Mouse (Mus musculus) liver, adult 2 months (tissue): Measurements from ENCODE around the gene Tuba4a. TPM values are rescaled to one million over a fixed set of nuclear protein-coding genes. Genes with fewer than 3 reads are reported as not detected.

Source experiments
- DNase-seq: peaks from one replicate; pipeline ENCODE4 v3.0.0-alpha.2; 2011; ENCODE audit warnings: low read depth, low spot score; ENCODE audit errors: extremely low read depth
- H3K27ac ChIP-seq: fragments of 200-500 bp; replicated peaks from 2 replicates; pipeline ENCODE4 v1.5.1; 2012; ENCODE audit warnings: low read depth, mild to moderate bottlenecking, control low read depth, inconsistent platforms, low read length; ENCODE audit not compliant: insufficient read depth
- H3K27me3 ChIP-seq: fragments of 200-500 bp; 2 replicates; pipeline ENCODE4 v1.6.1; 2012; ENCODE audit warnings: mild to moderate bottlenecking, moderate library complexity, low read length, inconsistent platforms; ENCODE audit not compliant: control insufficient read depth, insufficient read depth
- H3K36me3 ChIP-seq: fragments of 200-500 bp; 2 replicates; pipeline ENCODE4 v1.6.1; 2012; ENCODE audit warnings: low read length, inconsistent platforms; ENCODE audit not compliant: control insufficient read depth, insufficient read depth
- H3K4me1 ChIP-seq: fragments of 200-500 bp; 2 replicates; pipeline ENCODE4 v1.6.1; 2011; ENCODE audit warnings: low read length; ENCODE audit not compliant: control insufficient read depth, insufficient read depth
- H3K4me3 ChIP-seq: fragments of 200-500 bp; 2 replicates; pipeline ENCODE4 v1.5.1; 2011; ENCODE audit warnings: low read depth, mild to moderate bottlenecking, control low read depth, low read length, moderate library complexity; ENCODE audit not compliant: insufficient read depth
- H3K79me2 ChIP-seq: fragments of 200-500 bp; 2 replicates; pipeline ENCODE4 v1.6.1; 2012; ENCODE audit warnings: inconsistent platforms, mild to moderate bottlenecking, low read length, moderate library complexity; ENCODE audit not compliant: control insufficient read depth, insufficient read depth
- H3K9ac ChIP-seq: fragments of 200-500 bp; 2 replicates; pipeline ENCODE4 v1.6.1; 2012; ENCODE audit warnings: low read depth, mild to moderate bottlenecking, control low read depth, inconsistent platforms, low read length
- CTCF ChIP-seq: fragments of 200-500 bp; IDR thresholded peaks from 2 replicates; pipeline ENCODE4 v1.5.1; 2011; ENCODE audit warnings: low read depth, low read length, control low read depth
- POLR2A ChIP-seq: fragments of 200-500 bp; IDR thresholded peaks from 2 replicates; pipeline ENCODE4 v1.6.1; 2011; ENCODE audit warnings: low read length, control low read depth; ENCODE audit not compliant: insufficient read depth; ENCODE audit errors: extremely low read depth
- WGBS: fragments of 180-500 bp; shearing (Covaris S2); methylation state at CpG from one replicate; pipeline ENCODE4 v1.1.7; 2018; 5-methylcytosine and 5-hydroxymethylcytosine counted together
- polyA plus RNA-seq: library from polyadenylated mRNA; depleted of rRNA; stranded (reverse); fragments of >200 nt; gene quantifications from 2 replicates; pipeline ENCODE4 v1.2.3, GENCODE M21; 2012
- total RNA-seq: library from RNA; depleted of rRNA; stranded (reverse); fragments of >200 nt; gene quantifications from 2 replicates; pipeline ENCODE4 v1.2.3, GENCODE M21; 2014

The Tuba4a gene
- total and polyA plus RNA-seq, 2 experiments = 80.9 to 242 TPM

DNA sequence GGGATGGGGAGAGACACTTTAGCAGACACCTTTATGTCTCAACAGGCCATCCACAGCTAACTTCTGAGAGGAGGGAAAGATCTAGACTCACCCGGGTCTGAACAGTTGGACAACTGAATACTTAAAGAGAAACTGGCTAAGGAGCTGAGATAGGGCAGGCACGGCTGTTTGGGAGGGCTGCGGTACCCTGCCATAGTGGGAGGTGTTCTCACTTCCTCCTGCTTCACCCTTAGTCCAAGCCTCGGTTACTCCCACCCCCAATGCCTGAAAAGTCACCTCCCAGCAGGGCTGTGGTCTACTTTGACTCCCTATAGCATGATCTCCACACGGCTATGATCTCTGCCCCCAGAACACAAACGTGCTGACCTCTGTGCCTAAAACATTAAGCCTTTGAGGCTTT lies 3.9 kb upstream of the Tuba4a start:
- Histone ChIP-seq H3K4me3 (no peak overlapping the region), H3K27me3 (no peaks in the 10 kb centered on the region), H3K27ac (no peak overlapping the region), H3K4me1 (peaks cover 7% of the 10 kb centered on the region), H3K79me2 (peaks cover 4% of the 10 kb centered on the region; the same call in 1 of the 2 replicates), H3K36me3 (no peaks in the 10 kb centered on the region), H3K9ac (no peak overlapping the region)
- TF ChIP-seq POLR2A (no peak), CTCF (no peak)
- DNase-seq = no peak
- WGBS = 66% methylated on average over 6 of the region's 6 CpGs

DNA sequence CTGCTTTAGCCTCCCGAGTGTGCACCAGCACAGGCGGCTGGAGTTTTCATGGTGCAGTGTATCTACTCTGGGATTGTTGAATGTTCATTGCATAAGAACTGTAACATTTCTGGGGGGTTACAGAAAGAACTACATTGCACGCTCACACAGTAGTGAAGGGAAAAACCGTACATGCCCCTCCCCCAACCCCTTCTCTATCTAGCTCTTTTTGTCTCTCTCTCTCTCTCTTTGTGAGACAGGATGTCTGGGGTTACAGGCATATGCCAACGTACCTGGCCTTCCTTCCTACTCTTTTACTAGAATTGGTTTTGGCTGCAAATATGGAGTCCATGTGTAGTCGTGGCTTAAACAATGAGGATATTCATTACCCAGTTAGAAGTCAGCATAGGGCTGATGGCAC lies 3.3 kb upstream of the Tuba4a start:
- no peaks in the 10 kb centered on the region for H3K27me3 ChIP-seq
- no peak overlapping the region for H3K9ac ChIP-seq
- 79% methylated on average over 6 of the region's 6 CpGs for WGBS
- no peak overlapping the region for H3K4me3 ChIP-seq
- H3K4me1 ChIP-seq = peaks cover 7% of the 10 kb centered on the region
- no peak overlapping the region for H3K27ac ChIP-seq
- peaks cover 6% of the 10 kb centered on the region; the same call in 1 of the 2 replicates for H3K79me2 ChIP-seq
- DNase-seq = no peak
- TF ChIP-seq CTCF = no peak
- no peak for TF ChIP-seq POLR2A
- no peaks in the 10 kb centered on the region for H3K36me3 ChIP-seq

DNA sequence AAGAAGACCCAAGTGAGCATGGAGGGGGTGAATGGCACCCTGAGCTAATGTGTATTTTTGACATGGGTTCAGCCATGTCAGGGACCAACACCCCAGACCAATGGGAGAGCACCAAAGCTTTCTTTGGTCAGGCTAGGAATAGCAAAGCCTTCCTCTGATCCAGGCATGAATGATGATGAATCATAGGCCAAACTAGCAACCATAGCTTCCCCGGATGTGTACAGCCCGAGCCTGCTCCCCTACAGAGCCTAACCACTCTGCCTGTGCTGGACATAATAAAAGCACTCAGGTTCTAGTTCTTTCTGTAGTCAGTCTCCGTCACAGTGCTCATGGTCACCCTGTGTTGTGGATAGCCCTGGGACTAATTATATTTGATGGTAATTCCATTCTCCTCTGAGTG lies 1.9 kb upstream of the Tuba4a start:
- WGBS = 91% methylated on average over 3 of the region's 3 CpGs
- Histone ChIP-seq H3K27ac (no peak overlapping the region), H3K27me3 (no peaks in the 10 kb centered on the region), H3K79me2 (peaks cover 6% of the 10 kb centered on the region; the same call in 1 of the 2 replicates), H3K4me1 (peaks cover 15% of the 10 kb centered on the region), H3K4me3 (no peak overlapping the region), H3K36me3 (no peaks in the 10 kb centered on the region), H3K9ac (no peak overlapping the region)
- TF ChIP-seq CTCF (no peak), POLR2A (no peak)
- no peak for DNase-seq

DNA sequence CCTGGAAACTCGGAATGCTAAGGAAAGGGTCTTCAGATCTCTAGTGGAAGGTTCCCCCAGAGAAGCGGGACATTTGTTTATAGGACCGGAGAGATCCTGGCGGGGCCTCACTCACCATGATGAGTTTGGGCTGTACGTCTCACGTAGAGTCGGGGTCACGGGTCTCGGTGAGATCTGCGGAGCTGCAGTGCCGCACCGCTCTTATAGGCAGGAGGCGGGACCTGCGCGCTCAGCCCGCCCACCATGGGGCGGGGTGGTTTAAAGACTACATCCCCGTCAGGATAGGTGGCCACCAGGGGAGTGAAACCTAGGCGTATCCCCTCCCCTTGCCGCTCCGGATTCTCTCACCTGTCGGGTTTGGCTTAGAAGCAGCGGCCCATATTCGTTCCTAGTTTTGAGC lies 587 bp downstream of the Tuba4a start:
- Histone ChIP-seq H3K9ac (peak overlapping the region; percentile 93), H3K4me3 (peak overlapping the region; percentile 90), H3K27me3 (no peaks in the 10 kb centered on the region), H3K79me2 (peaks cover 6% of the 10 kb centered on the region; the same call in 1 of the 2 replicates), H3K36me3 (peaks cover 11% of the 10 kb centered on the region; the same call in 1 of the 2 replicates), H3K27ac (peak overlapping the region; percentile 93), H3K4me1 (peaks cover 32% of the 10 kb centered on the region)
- under 1% methylated on average over 24 of the region's 24 CpGs for WGBS
- peak; percentile 88 for DNase-seq
- TF ChIP-seq CTCF (peak; percentile 26), POLR2A (peak; percentile 99)

DNA sequence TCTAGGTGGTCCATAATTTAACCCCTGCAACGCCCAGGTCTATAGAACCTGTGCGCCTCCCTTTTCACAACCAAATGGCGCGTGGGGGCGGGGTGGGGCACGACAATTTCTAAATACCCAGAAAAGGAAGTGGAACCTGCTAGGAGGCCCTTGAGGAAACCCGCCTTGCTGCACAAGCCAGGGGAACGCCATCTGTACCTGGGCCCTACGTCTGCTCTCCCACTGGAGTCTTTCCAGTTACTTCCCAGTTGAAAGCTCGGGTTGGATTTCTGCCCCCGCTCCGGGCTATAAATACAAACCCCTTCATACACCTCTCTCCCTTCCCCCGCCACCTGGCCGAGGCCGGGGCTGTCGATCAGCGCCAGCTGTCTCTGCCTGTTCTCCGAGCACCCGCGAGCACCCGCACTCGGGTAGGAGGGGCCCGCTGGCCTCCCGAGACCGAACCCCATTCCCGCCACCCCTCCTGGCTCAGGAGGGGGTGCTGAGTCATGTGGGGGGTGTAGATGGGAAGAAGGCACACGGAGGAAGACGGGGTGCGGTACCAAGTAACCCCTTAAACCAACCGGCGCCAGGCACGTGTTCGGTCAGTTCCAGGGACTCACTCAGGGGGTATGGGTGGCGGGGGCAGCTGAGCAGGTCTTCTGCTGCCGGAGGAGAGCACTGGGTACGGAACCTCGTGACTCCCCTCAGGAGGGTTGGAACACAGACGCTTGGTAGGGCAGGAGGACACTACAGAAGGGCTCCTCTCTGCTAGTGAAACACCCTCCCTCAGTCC lies 1.3 kb downstream of the Tuba4a start:
- 1% methylated on average over 38 of the region's 38 CpGs for whole genome bisulfite sequencing
- DNase-seq = peak; percentile 39
- Histone ChIP-seq H3K79me2 (peaks cover 6% of the 10 kb centered on the region; the same call in 1 of the 2 replicates), H3K27me3 (no peaks in the 10 kb centered on the region), H3K27ac (peak overlapping the region; percentile 93), H3K9ac (peak overlapping the region; percentile 93), H3K36me3 (peaks cover 15% of the 10 kb centered on the region; the same call in 1 of the 2 replicates), H3K4me1 (peaks cover 38% of the 10 kb centered on the region), H3K4me3 (peak overlapping the region; percentile 90)
- TF ChIP-seq CTCF = no peak
- TF ChIP-seq POLR2A = no peak

DNA sequence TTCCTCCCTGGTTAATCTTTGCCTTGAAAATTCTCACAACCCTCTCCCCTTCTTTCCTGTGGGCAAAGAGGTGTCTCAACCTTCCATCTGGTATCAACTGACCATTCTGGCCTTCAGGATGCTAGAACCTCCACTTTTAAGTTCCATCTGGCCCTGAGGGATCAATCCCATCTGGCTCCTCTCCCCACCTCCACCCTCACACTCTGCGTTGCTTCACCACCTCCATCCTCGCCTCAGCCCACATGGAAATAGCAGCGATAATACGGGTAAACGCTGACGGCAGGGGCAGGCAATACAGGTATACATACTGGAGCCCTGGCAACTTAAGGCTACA lies 1.8 kb downstream of the Tuba4a start:
- no peak for TF ChIP-seq POLR2A
- H3K4me1 ChIP-seq = peaks cover 44% of the 10 kb centered on the region
- peak overlapping the region; percentile 93 for H3K27ac ChIP-seq
- peak overlapping the region; percentile 93 for H3K9ac ChIP-seq
- H3K79me2 ChIP-seq = peaks cover 6% of the 10 kb centered on the region; the same call in 1 of the 2 replicates
- H3K4me3 ChIP-seq = peak overlapping the region; percentile 90
- 3% methylated on average over 6 of the region's 6 CpGs for WGBS
- H3K36me3 ChIP-seq = peaks cover 16% of the 10 kb centered on the region; the same call in 1 of the 2 replicates
- H3K27me3 ChIP-seq = no peaks in the 10 kb centered on the region
- peak; percentile 31 for DNase-seq
